Mouse (Mus musculus): ENCODE measurements around the gene H1foo. TPM values are rescaled to one million over a fixed set of nuclear protein-coding genes. Genes with fewer than 3 reads are reported as not detected.

H1foo gene
- polyA plus RNA-seq, 1 experiment, result not detected

DNA sequence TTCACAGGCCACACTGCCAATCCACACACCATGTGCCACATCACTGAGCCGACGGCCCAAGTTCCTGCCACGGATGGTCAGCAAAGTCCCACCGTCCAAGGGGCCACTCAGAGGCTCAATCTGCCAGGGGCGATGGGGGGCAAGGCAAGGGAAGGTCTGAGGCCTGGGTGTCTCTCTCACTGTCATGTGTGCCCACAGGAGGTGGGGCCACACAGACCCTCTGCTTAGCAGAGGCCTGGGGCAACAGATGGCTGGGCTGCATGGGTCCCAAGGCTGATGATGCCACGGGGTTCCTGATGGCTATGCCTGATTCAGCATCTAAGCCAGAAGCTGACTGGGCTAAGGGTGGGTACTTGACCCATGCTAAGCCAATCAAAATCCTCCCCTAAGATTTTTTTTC is 24.0 kb downstream of the H1foo start:
- Histone ChIP-seq H3K27me3 (ENCODE audit: control insufficient read depth, insufficient read depth, low read length) (no peaks in the 10 kb centered on the region), H3K4me3 (ENCODE audit: control insufficient read depth, low read depth, low read length) (no peak overlapping the region), H3K4me1 (ENCODE audit: control insufficient read depth, insufficient read depth, low read length) (no peaks in the 10 kb centered on the region), H3K27ac (ENCODE audit: control insufficient read depth, insufficient read depth, low read depth, low read length) (no peak overlapping the region), H3K36me3 (ENCODE audit: control insufficient read depth, insufficient read depth, low read length) (no peaks in the 10 kb centered on the region)
- TF ChIP-seq POLR2A (IDR thresholded peaks at IDR 0.05; ENCODE audit: control insufficient read depth, low read depth, low read length) (no peak), CTCF (IDR thresholded peaks at IDR 0.05; ENCODE audit: control insufficient read depth, insufficient read depth, insufficient replicate concordance, low read depth, low read length) (no peak)

DNA sequence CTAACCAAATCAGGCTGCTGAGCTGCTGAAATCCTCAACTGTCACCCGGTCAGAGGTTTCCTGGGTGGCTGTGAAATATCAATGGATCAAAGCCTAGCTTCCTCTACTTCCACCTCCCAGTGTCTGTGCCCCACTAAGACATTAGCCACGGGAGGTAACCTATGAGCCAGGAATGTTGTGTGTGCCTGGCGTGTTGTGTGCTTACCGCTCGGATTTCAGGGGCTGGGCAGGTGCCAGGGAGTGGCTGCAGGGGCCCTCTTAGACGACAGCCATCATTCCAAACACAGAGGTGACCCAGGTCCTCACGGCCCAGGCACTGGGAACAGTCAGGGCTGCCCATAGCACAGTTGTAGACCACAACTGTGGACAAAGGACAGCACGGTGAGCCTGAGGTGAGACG is 24.4 kb downstream of the H1foo start:
- no peak for TF ChIP-seq CTCF (IDR thresholded peaks at IDR 0.05; ENCODE audit: control insufficient read depth, insufficient read depth, insufficient replicate concordance, low read depth, low read length)
- no peak for TF ChIP-seq POLR2A (IDR thresholded peaks at IDR 0.05; ENCODE audit: control insufficient read depth, low read depth, low read length)
- Histone ChIP-seq H3K36me3 (ENCODE audit: control insufficient read depth, insufficient read depth, low read length) (no peaks in the 10 kb centered on the region), H3K27me3 (ENCODE audit: control insufficient read depth, insufficient read depth, low read length) (no peaks in the 10 kb centered on the region), H3K4me3 (ENCODE audit: control insufficient read depth, low read depth, low read length) (no peak overlapping the region), H3K27ac (ENCODE audit: control insufficient read depth, insufficient read depth, low read depth, low read length) (no peak overlapping the region), H3K4me1 (ENCODE audit: control insufficient read depth, insufficient read depth, low read length) (no peaks in the 10 kb centered on the region)

DNA sequence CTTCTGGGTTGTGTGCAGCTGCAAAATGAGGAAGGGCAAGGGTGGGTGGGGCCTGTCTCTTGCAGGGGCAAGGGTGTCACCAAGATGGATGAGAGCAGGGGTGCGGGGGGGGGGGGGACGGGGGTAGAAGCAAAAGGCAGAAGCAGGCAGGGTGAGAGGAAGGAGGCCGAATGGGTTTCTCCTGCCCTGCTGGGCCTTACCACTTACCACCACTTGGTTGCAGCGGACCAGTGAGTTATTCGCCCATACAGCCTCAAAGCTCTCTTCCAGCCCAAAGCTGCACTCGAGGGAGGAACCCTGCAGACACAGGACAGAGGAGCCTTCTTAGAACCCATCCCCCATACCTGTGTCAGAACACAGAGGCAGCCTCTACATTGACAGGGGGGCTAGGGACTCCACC is 25.2 kb downstream of the H1foo start:
- H3K27ac ChIP-seq (ENCODE audit: control insufficient read depth, insufficient read depth, low read depth, low read length), result no peak overlapping the region
- H3K4me3 ChIP-seq (ENCODE audit: control insufficient read depth, low read depth, low read length), result no peak overlapping the region
- no peaks in the 10 kb centered on the region for H3K27me3 ChIP-seq (ENCODE audit: control insufficient read depth, insufficient read depth, low read length)
- H3K36me3 ChIP-seq (ENCODE audit: control insufficient read depth, insufficient read depth, low read length), result no peaks in the 10 kb centered on the region
- H3K4me1 ChIP-seq (ENCODE audit: control insufficient read depth, insufficient read depth, low read length), result no peaks in the 10 kb centered on the region
- TF ChIP-seq CTCF (IDR thresholded peaks at IDR 0.05; ENCODE audit: control insufficient read depth, insufficient read depth, insufficient replicate concordance, low read depth, low read length) (no peak), POLR2A (IDR thresholded peaks at IDR 0.05; ENCODE audit: control insufficient read depth, low read depth, low read length) (no peak)

DNA sequence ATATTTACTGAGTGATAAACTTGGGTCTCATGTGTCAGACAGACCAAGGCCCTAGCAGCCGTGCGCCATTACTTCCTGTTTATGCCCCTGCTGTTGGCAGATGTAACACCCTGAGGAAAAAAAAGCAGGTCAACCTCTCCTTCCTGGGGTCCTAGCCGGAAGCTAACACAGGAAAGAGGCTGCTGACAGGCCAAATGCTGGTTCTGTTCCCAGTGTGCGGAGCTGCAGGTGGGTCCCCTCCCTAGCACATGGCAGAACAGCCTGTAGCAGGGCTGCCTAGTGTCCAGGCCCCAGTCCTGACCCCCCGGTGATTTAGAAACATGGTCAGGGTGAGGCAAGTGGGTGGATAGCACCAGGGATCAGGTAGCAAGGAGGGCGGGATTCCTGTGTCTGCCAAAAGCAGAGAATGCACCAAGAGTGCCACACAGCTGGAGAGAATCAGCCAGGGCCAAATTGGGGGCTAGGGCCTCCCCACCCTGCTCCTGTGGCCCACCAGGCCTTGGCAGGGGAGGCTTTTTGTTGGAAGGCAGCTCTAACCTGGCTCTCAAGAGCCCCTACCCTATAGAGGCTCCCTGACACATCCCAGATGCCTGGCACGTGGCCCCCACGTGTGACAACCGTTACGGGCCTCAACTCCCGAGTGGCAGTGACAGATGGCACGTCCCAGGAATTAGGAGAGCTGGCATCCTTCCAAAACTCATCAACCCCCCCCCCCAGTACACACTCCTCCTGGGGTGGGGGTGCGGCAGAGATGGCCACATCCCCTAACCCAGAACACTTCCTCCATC is 26.7 kb downstream of the H1foo start:
- H3K36me3 ChIP-seq (ENCODE audit: control insufficient read depth, insufficient read depth, low read length), result no peaks in the 10 kb centered on the region
- H3K27me3 ChIP-seq (ENCODE audit: control insufficient read depth, insufficient read depth, low read length), result no peaks in the 10 kb centered on the region
- H3K4me3 ChIP-seq (ENCODE audit: control insufficient read depth, low read depth, low read length), result no peak overlapping the region
- no peak for TF ChIP-seq POLR2A (IDR thresholded peaks at IDR 0.05; ENCODE audit: control insufficient read depth, low read depth, low read length)
- TF ChIP-seq CTCF (IDR thresholded peaks at IDR 0.05; ENCODE audit: control insufficient read depth, insufficient read depth, insufficient replicate concordance, low read depth, low read length), result no peak
- H3K27ac ChIP-seq (ENCODE audit: control insufficient read depth, insufficient read depth, low read depth, low read length), result no peak overlapping the region
- H3K4me1 ChIP-seq (ENCODE audit: control insufficient read depth, insufficient read depth, low read length), result no peaks in the 10 kb centered on the region

DNA sequence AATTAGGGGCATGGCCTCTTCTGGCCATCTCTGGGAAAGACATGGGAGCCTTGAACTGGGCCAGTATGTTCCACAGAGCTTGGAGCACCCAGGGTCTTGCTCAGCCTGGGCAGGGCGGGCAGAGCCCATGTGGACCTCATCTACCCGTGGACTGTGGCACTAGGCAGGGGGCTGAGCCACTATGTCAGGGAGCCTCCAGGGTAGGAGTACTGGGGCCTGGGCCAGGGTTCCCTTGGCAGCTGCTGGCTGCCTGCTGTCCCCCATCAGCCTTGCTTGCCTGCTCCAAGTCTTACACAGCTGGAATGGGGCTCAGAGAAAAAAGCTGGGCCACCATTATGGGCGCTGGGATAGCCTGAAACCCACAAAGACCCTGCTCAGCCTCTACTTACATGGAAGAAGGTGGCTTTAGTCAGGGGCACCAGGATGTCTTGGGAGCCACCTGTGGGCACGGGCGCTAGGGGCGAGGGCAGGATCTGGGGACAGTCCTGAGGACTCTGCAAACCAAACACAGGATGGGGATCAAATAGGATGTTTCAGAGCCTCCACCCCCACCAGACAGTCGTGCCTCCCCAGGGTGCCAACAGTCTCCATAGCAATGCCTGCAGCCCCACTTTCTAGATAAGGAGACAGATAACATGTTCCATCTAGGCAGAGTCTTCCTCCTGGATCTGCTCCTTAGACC is 27.5 kb downstream of the H1foo start:
- H3K27me3 ChIP-seq (ENCODE audit: control insufficient read depth, insufficient read depth, low read length), result no peaks in the 10 kb centered on the region
- no peaks in the 10 kb centered on the region for H3K36me3 ChIP-seq (ENCODE audit: control insufficient read depth, insufficient read depth, low read length)
- H3K4me1 ChIP-seq (ENCODE audit: control insufficient read depth, insufficient read depth, low read length), result no peaks in the 10 kb centered on the region
- H3K4me3 ChIP-seq (ENCODE audit: control insufficient read depth, low read depth, low read length), result no peak overlapping the region
- H3K27ac ChIP-seq (ENCODE audit: control insufficient read depth, insufficient read depth, low read depth, low read length), result no peak overlapping the region
- TF ChIP-seq CTCF (IDR thresholded peaks at IDR 0.05; ENCODE audit: control insufficient read depth, insufficient read depth, insufficient replicate concordance, low read depth, low read length) (no peak), POLR2A (IDR thresholded peaks at IDR 0.05; ENCODE audit: control insufficient read depth, low read depth, low read length) (no peak)

DNA sequence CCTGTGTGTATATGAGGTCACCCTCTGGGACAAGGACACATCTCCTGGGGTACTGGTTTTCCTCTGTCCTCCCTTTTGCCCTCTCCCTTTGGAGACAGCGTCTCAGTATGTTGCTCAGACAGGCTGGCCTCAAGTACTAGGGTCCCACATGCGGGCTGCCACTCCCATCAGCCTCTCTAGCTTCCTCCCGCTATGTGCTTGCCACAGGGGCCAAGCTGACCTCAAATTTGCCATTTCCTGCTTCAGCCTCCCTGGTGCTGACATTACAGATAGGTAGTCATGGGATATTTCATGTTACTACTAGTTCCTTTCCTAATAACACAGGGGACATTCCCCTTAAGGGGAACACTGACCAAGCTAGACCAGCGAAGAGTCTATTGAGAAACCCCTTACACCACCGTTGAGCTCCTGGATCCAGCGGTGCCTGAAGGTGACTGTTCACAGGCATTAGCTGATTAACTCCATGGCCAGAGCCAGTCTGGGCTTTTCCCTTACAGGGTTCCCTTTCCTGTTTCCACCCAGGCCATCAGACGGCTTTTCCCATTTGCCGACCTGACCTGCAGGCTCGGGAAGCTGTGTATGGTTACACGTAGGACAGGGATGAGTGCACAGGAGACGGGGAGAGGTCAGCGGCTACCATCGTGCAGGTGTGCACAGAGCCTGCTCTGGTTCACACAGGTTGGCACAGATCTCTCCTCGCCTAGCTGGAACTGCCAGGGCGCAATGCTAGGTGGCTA is 28.6 kb downstream of the H1foo start:
- no peak overlapping the region for H3K27ac ChIP-seq (ENCODE audit: control insufficient read depth, insufficient read depth, low read depth, low read length)
- no peak overlapping the region for H3K4me3 ChIP-seq (ENCODE audit: control insufficient read depth, low read depth, low read length)
- TF ChIP-seq CTCF (IDR thresholded peaks at IDR 0.05; ENCODE audit: control insufficient read depth, insufficient read depth, insufficient replicate concordance, low read depth, low read length) (no peak), POLR2A (IDR thresholded peaks at IDR 0.05; ENCODE audit: control insufficient read depth, low read depth, low read length) (no peak)
- no peaks in the 10 kb centered on the region for H3K36me3 ChIP-seq (ENCODE audit: control insufficient read depth, insufficient read depth, low read length)
- H3K4me1 ChIP-seq (ENCODE audit: control insufficient read depth, insufficient read depth, low read length), result no peaks in the 10 kb centered on the region
- no peaks in the 10 kb centered on the region for H3K27me3 ChIP-seq (ENCODE audit: control insufficient read depth, insufficient read depth, low read length)
